Mouse (Mus musculus) heart, adult 2 months (tissue): ENCODE results near the gene Tex11.

Experiments
- CTCF ChIP-seq: fragments of 200-600 bp; IDR thresholded peaks from 2 replicates; pipeline ENCODE4 v1.8.1; 2022; ENCODE audit warnings: antibody characterized with exemption, mild to moderate bottlenecking, moderate library complexity
- EP300 ChIP-seq: fragments of 200-500 bp; IDR thresholded peaks from 2 replicates; pipeline ENCODE4 v1.6.1; 2011; ENCODE audit warnings: low read depth, low read length, control low read depth; ENCODE audit not compliant: insufficient read depth
- POLR2A ChIP-seq: fragments of 200-500 bp; IDR thresholded peaks from 2 replicates; pipeline ENCODE4 v1.6.1; 2011; ENCODE audit warnings: mild to moderate bottlenecking, low read depth, low read length, control low read depth; ENCODE audit not compliant: insufficient read depth

GRCm38 (mm10) chrX:100797370-100797769 is 262.1 kb downstream of the Tex11 start:
- TF ChIP-seq EP300 (no peak), CTCF (no peak), POLR2A (no peak)
